Mouse (Mus musculus) midbrain, embryonic 10.5 days (tissue): Measurements from ENCODE around the gene Eif3k. TPM values are rescaled to one million over a fixed set of nuclear protein-coding genes. Genes with fewer than 3 reads are reported as not detected.
"Not testable (repeated sequence)": the region's sequence is repeated elsewhere in the genome, so short reads cannot be mapped to it uniquely, and the experiment has no call there.

ENCODE experiments used
- DNase-seq: peaks from one replicate; pipeline ENCODE4 v3.0.0-alpha.2; 2017; ENCODE audit warnings: low spot score
- H3K27ac ChIP-seq: fragments of 300-500 bp; sonication (generic); replicated peaks from 2 replicates; pipeline ENCODE4 v1.5.1; 2016; ENCODE audit warnings: mild to moderate bottlenecking
- H3K27me3 ChIP-seq: fragments of 300-500 bp; sonication (generic); 2 replicates; pipeline ENCODE4 v1.6.1; 2016; ENCODE audit warnings: low read depth, mild to moderate bottlenecking; ENCODE audit not compliant: poor library complexity, severe bottlenecking
- H3K36me3 ChIP-seq: fragments of 300-500 bp; sonication (generic); 2 replicates; pipeline ENCODE4 v1.6.1; 2016; ENCODE audit warnings: mild to moderate bottlenecking, moderate library complexity
- H3K4me1 ChIP-seq: fragments of 300-500 bp; sonication (generic); 2 replicates; pipeline ENCODE4 v1.6.1; 2016
- H3K4me3 ChIP-seq: fragments of 300-500 bp; sonication (generic); 2 replicates; pipeline ENCODE4 v1.5.1; 2016; ENCODE audit warnings: mild to moderate bottlenecking, moderate library complexity
- H3K9me3 ChIP-seq: fragments of 300-500 bp; sonication (generic); replicated peaks from 2 replicates; pipeline ENCODE4 v1.6.1; 2016; ENCODE audit warnings: mild to moderate bottlenecking
- WGBS: fragments of 180-500 bp; shearing (Covaris S2); methylation state at CpG from one replicate; pipeline ENCODE4 v1.1.7; 2016; 5-methylcytosine and 5-hydroxymethylcytosine counted together
- polyA plus RNA-seq: library from polyadenylated mRNA; unstranded; fragments of >200 nt; fragmentation: Nextera tagmentation; extraction: Ambion mirVana; gene quantifications from 2 replicates; pipeline ENCODE4 v1.2.1, GENCODE M21; 2016

The Eif3k gene
- polyA plus RNA-seq, 1 experiment from 2014 or later = 429 TPM

DNA sequence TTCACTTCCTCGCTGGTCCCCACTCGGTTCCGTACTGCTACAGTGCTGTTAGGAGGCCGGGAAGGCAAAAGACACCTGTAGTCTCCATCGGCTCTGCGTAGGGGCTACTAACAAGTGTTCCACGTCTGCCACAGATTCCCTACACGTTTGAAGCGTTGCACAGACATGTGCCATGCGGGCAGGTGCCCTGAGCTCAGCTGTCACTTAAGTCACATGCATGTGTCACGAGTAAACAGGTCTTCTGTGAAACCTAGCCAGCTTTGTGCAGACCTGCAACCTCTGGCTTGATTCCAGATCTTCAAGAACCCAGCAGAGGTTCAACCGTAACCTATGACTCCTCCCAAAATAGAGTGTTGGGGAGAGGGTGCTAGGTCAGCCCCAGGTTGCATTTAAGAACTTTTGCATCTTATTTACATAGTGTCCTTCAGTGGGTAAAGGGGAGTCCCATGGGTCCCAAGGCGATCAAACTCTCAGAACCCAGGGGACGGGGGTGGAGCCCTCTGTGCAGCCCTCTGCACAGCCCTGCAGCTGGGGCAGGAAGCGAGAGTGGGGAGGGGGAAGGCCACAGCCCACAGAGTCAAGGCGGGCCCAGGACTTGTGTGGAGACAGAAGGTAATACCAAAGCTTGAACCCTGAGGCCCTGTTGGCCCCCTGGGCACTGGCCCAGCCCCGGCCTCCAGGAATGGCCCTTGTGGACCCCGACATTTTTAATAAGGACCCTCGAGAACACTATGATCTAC lies 780 bp upstream of the Eif3k start:
- Histone ChIP-seq H3K27me3 (no peaks in the 10 kb centered on the region), H3K4me1 (peaks cover 28% of the 10 kb centered on the region), H3K36me3 (peaks cover 27% of the 10 kb centered on the region), H3K27ac (peak overlapping the region; percentile 84), H3K9me3 (no peaks in the 10 kb centered on the region), H3K4me3 (peak overlapping the region; percentile 88)
- 17% methylated on average over 19 of the region's 19 CpGs for WGBS
- DNase-seq = no peak

DNA sequence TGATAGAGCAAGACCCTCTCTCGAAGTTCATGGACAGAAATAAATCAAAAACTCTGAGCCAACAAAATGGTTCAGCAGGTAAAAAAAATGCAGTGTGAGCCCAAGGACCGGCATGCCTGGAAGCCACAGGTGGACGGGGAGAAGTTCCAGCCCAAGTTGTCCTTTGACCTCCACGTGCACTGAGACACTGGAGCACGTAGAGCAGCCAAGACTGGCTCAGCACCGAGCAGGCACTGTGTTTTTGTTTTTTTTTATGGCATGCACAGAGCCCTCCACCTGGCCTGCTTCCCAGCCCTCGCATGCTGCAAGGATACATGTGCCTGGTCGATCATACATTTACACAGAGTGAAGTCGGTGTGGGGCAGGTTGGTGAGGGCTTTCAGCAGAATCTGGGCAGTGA lies 4.1 kb downstream of the Eif3k start:
- Histone ChIP-seq H3K4me3 (no peak overlapping the region), H3K36me3 (peaks cover 70% of the 10 kb centered on the region), H3K27ac (no peak overlapping the region), H3K27me3 (no peaks in the 10 kb centered on the region), H3K9me3 (no peaks in the 10 kb centered on the region), H3K4me1 (peaks cover 17% of the 10 kb centered on the region)
- 94% methylated on average over 9 of the region's 9 CpGs for WGBS
- DNase-seq = no peak

DNA sequence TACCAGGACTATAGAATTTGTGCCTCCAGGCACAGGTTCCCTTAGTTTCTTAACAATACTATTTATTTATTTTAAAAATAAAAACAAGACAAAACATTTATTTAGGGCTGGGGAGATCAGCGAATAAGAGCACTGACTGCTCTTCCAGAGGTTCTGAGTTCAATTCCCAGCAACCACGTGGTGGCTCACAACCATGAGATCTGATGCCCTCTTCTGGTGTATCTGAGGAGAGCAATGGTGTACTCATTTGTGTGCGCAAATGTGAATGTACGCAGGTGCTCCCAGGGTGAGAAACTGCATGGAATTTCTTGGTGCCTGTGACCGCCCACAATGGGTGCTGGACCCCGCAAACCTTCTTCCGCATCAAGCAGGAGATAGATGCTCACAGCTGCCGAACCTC lies 8.6 kb downstream of the Eif3k start:
- H3K27ac ChIP-seq = no peak overlapping the region
- WGBS = 84% methylated on average over 8 of the region's 8 CpGs
- no peaks in the 10 kb centered on the region for H3K9me3 ChIP-seq
- no peak for DNase-seq
- H3K4me1 ChIP-seq = no peaks in the 10 kb centered on the region
- H3K27me3 ChIP-seq = no peaks in the 10 kb centered on the region
- H3K4me3 ChIP-seq = no peak overlapping the region
- peaks cover 90% of the 10 kb centered on the region for H3K36me3 ChIP-seq

DNA sequence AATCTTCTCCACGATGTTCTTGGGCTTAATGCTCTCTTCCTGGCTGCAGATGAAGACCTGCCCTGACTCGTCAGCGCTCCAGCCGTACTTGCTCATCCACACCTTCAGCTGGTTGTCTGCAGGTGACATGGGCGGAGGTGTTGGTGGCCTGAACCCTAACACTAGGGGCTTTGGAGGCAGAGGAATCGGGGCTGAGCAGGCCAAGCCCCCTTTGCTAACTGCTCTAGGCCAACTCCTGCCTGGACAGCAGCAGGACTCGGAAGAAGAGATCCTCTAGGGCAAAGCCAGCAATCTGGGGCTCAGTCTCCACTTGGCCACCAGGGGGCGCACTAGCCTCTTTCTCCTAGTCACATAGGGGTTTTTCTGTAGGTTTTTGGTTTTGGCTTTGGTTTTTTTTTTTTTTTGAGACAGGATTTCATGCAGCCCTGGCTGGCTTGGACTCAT lies 9.1 kb downstream of the Eif3k start:
- H3K9me3 ChIP-seq = no peaks in the 10 kb centered on the region
- 77% methylated on average over 8 of the region's 8 CpGs for WGBS
- H3K4me3 ChIP-seq = no peak overlapping the region
- peak; percentile 83 for DNase-seq
- H3K27me3 ChIP-seq = no peaks in the 10 kb centered on the region
- H3K36me3 ChIP-seq = peaks cover 86% of the 10 kb centered on the region
- no peak overlapping the region for H3K27ac ChIP-seq
- H3K4me1 ChIP-seq = no peaks in the 10 kb centered on the region

DNA sequence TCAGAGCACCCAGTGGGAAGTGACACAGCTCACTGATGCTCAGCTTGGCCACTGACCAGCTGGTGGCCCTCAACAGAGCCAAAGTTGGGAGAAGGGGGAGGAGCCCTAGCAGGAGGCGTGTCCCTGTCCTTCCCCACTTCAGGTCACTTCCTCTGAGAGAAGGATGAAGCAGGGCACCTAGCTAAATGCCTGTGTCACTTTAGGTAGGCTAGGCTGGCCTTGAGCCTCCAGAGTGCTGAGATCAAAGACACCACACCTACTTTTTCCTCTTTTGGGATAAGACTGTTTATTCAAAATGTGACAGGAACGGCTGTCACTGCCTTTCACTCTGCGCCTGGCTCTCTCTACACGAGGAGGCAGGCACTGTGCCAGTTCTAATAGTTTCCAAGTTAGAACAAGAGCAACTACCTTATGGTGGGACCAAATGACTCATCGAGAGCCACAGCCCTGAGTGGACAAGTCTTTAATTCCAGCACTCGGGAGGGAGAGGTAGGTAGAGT lies 9.8 kb downstream of the Eif3k start:
- Histone ChIP-seq H3K4me1 (no peaks in the 10 kb centered on the region), H3K9me3 (no peaks in the 10 kb centered on the region), H3K27me3 (no peaks in the 10 kb centered on the region), H3K36me3 (peaks cover 78% of the 10 kb centered on the region), H3K4me3 (no peak overlapping the region), H3K27ac (no peak overlapping the region)
- no peak for DNase-seq
- WGBS = 92% methylated on average over 6 of the region's 6 CpGs

DNA sequence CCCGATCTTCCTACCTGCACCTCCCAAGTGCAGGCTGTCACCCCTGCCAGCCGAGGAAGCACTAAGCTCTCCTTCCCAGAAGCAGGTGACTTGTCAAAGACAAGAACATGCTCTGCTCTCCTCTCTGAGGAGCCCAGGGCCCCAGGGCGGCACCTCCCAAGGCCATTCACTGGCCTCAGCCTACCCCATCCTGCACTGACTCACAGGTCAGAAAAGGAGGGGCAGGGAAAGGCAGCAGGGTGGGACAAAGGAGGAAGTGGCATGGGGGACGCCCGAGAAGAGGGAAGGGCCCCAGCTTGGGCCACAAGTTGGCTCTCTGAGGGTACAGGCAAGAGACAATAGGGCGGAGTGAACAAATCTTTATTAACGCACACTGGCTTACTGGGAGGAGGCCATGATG lies 10.6 kb downstream of the Eif3k start:
- WGBS = 87% methylated on average over 7 of the region's 7 CpGs
- Histone ChIP-seq H3K4me1 (no peaks in the 10 kb centered on the region), H3K9me3 (no peaks in the 10 kb centered on the region), H3K4me3 (no peak overlapping the region), H3K36me3 (peaks cover 70% of the 10 kb centered on the region), H3K27me3 (no peaks in the 10 kb centered on the region), H3K27ac (no peak overlapping the region)
- DNase-seq = no peak

DNA sequence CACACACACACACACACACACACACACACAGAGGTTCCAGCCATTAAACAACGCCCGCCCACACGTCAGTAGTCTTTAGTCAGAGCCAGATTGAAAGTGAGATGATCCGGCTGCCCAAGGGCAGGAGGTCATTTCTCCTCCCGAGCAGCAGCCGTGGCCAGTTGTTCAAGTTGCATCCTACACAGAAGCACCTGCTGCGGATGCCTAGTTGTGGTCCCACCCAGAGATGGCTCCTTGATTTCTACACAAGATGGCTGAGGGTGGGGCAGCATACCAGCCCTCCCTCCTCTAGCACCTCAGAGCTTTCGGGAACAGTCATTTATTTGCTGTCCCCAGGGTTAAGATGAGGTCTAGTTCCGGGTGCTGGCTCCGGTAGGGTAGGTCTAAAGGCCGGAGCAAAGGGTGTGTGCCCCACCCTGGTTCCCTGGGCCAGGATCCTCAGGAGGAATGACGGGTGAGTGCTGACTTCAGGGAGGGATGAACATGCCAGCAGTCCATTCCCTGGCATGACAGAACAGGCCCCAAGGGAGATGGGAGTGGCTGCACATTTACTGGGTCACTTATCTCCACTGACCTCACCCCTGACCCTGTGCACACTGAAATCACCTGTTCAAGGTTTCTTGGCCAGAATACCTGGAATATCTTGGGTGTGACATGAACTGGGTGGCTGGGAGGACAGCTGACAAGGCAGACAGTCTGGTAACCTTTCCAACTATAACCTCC lies 11.8 kb downstream of the Eif3k start:
- H3K36me3 ChIP-seq = peaks cover 61% of the 10 kb centered on the region
- WGBS = 85% methylated on average over 12 of the region's 12 CpGs
- H3K4me3 ChIP-seq = no peak overlapping the region
- peaks cover 2% of the 10 kb centered on the region; the same call in 1 of the 2 replicates for H3K4me1 ChIP-seq
- H3K27me3 ChIP-seq = no peaks in the 10 kb centered on the region
- H3K9me3 ChIP-seq = no peaks in the 10 kb centered on the region
- DNase-seq = no peak
- H3K27ac ChIP-seq = no peak overlapping the region

DNA sequence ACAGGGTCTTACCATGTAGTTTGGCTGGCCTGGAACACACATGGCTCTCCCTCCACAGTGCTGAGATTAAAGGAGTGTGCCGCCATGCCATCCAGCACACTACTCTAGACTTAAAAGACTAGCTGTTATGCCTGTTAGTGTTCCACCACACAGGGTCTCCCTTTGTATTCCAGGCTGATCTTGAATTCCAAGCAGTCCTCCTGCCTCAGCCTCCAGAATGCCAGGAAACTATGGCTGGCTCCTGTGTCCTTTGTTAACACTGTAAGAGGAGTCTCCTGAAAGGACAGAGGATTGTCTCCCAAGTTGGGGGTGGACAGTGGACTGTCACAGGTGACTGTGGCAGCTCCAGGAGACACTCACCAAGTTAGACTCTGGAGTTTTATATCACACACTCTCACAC lies 12.4 kb downstream of the Eif3k start:
- no peak for DNase-seq
- Histone ChIP-seq H3K4me1 (peaks cover 2% of the 10 kb centered on the region; the same call in 1 of the 2 replicates), H3K27ac (no peak overlapping the region), H3K4me3 (no peak overlapping the region), H3K27me3 (no peaks in the 10 kb centered on the region), H3K9me3 (no peaks in the 10 kb centered on the region), H3K36me3 (peaks cover 56% of the 10 kb centered on the region)
- 93% methylated on average over 1 of the region's 1 CpGs for WGBS

DNA sequence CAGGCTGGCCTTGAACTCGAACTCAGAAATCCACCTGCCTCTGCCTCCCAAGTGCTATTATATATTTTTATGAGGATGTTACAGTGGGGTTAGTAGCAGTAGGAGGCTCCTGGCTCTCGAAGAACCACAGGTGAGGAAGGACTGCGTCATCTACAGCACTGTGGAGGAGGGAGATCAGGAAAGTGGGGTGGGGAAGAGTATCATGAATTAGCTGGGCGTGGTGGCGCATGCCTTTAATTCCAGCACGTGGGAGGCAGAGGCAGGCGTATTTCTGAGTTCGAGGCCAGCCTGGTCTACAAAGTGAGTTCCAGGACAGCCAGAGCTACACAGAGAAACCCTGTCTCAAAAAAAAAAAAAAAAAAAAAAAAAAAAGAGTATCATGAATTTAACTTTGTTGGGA lies 13.5 kb downstream of the Eif3k start:
- DNase-seq, H3K4me1 ChIP-seq, H3K9me3 ChIP-seq, H3K27ac ChIP-seq, H3K4me3 ChIP-seq, H3K27me3 ChIP-seq: not testable (repeated sequence)
- peaks cover 44% of the 10 kb centered on the region for H3K36me3 ChIP-seq
- 96% methylated on average over 8 of the region's 8 CpGs for WGBS

DNA sequence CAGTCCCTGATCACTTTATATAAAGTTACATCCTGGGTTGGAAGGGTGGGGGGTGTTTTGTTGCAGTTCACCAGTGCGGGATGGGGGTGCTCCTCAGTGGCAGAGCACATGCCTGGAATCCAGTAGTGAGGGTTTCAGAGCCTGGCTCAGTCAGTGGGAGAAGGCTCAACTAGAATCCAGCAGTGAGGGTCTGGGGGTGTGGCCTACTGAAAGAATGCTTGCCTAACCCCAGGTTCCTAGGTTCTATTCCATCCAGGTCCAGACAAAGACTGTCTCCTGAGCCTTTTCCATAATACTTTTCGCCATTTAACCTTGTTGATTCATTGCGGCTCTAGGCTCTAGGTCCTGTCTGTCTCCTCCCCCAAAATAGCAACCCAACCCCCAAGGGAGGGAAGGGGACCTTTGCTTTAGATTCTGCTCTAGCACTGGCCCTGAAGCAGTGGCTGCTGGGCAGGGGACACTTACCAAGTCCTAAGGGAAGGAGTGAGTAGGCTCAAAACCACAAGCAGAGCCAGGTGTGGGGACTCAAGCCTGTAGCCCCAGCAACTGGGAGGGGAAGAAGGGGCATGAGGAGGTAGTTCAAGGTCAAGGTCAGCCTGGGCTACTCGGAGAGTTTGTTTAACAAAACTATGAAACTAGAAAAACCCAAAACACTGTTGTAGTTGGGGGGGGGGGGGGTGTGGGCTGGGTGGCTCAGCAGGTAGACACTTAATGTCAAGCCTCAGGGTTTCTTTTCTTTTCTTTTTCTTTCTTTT lies 14.7 kb downstream of the Eif3k start:
- Histone ChIP-seq H3K9me3 (no peaks in the 10 kb centered on the region), H3K4me1 (peaks cover 16% of the 10 kb centered on the region), H3K27me3 (no peaks in the 10 kb centered on the region), H3K36me3 (peaks cover 35% of the 10 kb centered on the region), H3K27ac (no peak overlapping the region), H3K4me3 (no peak overlapping the region)
- DNase-seq = no peak
- WGBS = 76% methylated on average over 4 of the region's 4 CpGs

DNA sequence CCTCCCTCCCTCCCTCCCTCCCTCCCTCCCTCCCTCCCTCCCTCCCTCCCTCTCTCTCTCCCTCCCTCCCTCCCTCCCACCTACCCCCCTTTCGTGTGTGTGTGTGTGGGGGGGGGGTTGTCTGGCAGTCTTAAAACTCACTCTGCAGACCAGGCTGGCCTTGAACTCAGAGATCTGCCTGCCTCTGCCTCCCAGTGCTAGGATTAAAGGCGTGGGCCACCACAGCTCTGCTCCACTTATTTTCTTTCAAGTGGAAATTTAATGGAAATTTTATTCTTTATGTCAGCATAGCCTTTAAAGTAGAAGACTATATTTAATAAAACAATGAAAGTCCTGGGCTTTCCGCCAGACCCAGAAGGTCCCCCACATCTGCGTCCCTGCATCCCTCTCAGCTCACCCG lies 15.5 kb downstream of the Eif3k start:
- no peak for DNase-seq
- Histone ChIP-seq H3K4me3 (no peak overlapping the region), H3K4me1 (peaks cover 21% of the 10 kb centered on the region), H3K9me3 (no peaks in the 10 kb centered on the region), H3K27ac (no peak overlapping the region), H3K36me3 (peaks cover 27% of the 10 kb centered on the region), H3K27me3 (no peaks in the 10 kb centered on the region)
- WGBS = 88% methylated on average over 4 of the region's 5 CpGs

DNA sequence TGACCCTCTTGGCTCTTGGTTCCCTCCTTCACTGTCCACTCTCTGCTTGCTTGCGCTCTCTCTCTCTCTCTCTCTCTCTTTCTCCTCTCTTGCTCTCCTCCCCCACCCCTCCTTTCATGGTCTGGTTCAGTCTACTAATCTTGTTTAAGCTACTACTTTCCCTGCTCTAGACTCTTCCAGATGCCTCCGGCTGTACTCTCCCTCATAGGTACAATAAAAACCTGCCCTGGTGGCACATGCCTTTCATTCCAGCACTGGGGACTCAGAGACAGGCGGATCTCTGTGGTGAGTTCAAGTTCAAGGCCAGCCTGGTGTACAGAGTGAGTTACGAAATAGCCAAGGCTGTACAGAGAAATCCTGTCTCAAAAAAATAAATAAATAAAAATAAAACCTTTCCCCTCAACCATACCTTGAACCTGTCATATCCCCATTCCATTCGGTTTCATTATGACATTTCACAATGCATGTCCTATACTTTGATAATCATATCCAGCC lies 16.3 kb downstream of the Eif3k start:
- no peak for DNase-seq

More for the DNA sequence above, 16.3 kb downstream of the Eif3k start:
- WGBS = 73% methylated on average over 5 of the region's 5 CpGs
- no peak overlapping the region for H3K4me3 ChIP-seq
- H3K36me3 ChIP-seq = peaks cover 19% of the 10 kb centered on the region
- 0 out of 2 replicates have a peak overlapping the region, but pooled peaks have one; percentile 38 for H3K27ac ChIP-seq
- no peaks in the 10 kb centered on the region for H3K9me3 ChIP-seq
- H3K4me1 ChIP-seq = peaks cover 28% of the 10 kb centered on the region
- no peaks in the 10 kb centered on the region for H3K27me3 ChIP-seq
